Mouse (Mus musculus) thymus, postnatal 0 days (tissue): ENCODE results near the gene Sp140. TPM values are rescaled to one million over a fixed set of nuclear protein-coding genes. Genes with fewer than 3 reads are reported as not detected.
"Not testable (repeated sequence)": the region's sequence is repeated elsewhere in the genome, so short reads cannot be mapped to it uniquely, and the experiment has no call there.

Source experiments
- DNase-seq: peaks from one replicate; pipeline ENCODE4 v3.0.0-alpha.2; 2015; ENCODE audit warnings: low spot score
- polyA plus RNA-seq: library from polyadenylated mRNA; unstranded; fragments of >200 nt; fragmentation: Nextera tagmentation; extraction: Ambion mirVana; gene quantifications from 2 replicates; pipeline ENCODE4 v1.2.1, GENCODE M21; 2015

The Sp140 gene
- polyA plus RNA-seq, 1 experiment from 2014 or later: 23.5 TPM

DNA sequence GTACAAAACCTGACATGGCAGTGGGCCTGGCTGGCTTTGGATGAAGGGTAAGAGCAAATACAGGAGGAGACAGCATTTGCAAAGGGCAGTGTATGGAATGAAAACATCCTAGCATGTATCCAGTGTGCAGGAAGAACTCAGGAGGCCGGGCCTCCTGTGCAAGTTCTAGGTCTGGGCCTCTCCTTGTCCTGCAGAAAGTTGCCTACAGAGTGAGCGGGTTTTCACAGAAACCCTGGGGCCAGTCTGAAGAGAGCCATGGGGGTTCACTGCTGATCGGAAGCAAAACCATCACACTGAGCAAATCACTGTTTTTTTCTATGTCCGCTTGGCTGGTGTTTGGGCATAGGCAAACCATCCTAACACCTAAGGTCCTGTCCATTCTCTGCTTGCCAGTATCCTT, 38.0 kb downstream of the Sp140 start:
- DNase-seq: not testable (repeated sequence)

- peak; percentile 72 for DNase-seq
Observed at GRCm38 (mm10) chr1:85649881-85650280, 49.7 kb downstream of the Sp140 start, which contains the start of gene Sp100. Gene Sp100 (plus strand): TSS chr1:85649988.

GRCm38 (mm10) chr1:85650524-85650923, 50.3 kb downstream of the Sp140 start:
- DNase-seq: not testable (repeated sequence)

DNA sequence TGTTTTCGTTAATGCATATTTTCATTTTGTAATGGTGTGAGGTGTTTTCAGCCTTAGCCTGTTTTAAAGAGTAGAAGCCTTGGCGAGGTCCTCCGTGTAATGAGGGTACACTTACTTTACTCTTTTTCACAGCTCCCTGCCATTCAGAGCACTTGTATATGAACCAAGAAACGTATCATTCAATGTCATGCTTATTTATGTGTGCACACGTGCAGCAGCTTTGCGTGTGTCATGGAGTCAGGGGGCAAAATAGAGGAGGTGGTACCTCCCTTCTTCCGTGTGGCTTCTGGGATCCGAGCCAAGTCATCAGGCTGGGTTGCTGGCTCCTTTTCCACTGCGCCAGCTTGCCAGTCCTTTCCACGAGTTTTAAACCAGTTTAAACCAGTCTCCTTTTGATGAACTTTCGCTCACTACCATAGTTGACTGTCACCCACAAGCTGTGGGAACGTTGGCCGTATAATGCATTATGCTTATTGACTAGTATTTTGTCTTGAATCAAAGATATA, 51.6 kb downstream of the Sp140 start:
- peak; percentile 2 for DNase-seq

DNA sequence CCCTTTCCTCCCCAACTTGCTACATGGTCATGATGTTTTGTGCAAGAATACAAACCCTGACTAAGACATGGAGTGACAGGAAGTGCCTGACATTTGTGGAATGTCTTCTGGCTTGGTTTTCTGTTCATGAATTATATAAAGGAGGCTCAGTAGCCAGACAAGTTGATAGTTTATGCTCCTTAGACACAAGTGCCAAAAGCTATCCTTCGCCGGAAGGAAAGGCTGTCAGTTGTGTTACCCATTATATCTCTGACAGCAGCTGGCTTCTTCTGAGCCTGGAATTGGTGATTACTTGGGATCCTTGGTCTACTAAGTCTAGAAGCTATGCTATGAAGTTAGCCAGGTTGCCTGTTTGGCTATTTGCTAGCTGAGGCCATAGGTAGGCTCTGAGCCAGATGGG, 57.0 kb downstream of the Sp140 start:
- DNase-seq: not testable (repeated sequence)

DNA sequence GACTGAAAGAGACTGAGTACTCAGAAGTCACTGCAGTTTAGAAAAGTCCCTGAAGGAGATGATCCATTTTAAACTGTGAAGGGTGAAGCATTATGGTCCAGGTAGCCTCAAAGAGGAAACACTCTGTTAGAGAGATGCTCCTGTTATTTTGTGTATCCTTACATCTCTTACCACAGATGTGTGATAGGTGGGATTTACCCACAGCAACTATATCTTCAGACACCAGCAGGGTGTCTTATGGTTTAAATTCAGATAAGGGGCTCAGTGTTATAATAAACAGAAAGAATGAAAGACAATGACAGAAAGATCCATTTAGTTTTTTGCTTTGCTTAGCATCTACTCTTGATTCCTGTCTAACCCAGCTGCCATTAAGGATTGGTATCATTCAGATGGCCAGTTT, 64.1 kb downstream of the Sp140 start:
- no peak for DNase-seq

DNA sequence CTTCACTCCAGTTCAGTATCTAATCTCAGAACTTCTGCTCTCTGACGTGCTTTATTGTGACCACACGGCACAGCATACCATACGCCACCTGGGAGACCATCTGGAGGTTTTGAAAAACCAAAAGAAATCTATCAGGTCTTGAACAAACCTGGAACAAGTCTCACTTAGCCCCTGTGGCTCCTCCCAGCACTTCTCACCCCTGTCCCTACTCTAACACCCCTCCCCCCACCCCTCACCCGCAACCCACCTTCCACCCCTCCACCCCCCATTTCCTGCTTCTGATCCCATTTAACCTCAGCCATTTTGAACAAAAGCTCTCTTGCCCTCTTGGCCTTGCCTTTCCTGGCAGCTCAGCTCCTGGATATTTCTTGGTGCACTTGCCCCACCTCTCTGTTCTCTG, 80.0 kb downstream of the Sp140 start:
- DNase-seq: peak; percentile 76

DNA sequence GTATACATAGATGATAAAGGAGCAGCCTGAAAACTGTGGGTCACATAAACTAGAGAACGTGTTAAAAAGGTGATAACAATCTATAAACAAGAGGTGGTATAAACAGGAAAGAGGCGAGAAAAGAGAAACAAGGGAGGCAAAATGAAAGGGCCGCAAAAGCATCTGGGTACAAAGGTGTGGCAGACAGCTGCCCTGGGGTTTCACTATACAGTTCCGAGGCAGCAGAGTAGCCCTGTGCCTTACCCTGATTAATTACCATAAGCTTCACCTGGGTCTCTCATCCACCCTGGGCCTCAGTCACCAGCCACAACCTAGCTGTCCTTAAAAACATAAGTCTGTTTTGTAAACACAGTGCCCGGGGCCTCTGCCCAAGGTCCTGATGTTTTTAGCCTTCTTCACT, 86.5 kb downstream of the Sp140 start:
- DNase-seq: peak; percentile 28

GRCm38 (mm10) chr1:85687346-85687745, 87.2 kb downstream of the Sp140 start:
- peak; percentile 90 for DNase-seq

- DNase-seq: no peak
Observed at GRCm38 (mm10) chr1:85690544-85690943, 90.4 kb downstream of the Sp140 start.

- no peak for DNase-seq
Observed at GRCm38 (mm10) chr1:85692281-85692680, 92.1 kb downstream of the Sp140 start.

DNA sequence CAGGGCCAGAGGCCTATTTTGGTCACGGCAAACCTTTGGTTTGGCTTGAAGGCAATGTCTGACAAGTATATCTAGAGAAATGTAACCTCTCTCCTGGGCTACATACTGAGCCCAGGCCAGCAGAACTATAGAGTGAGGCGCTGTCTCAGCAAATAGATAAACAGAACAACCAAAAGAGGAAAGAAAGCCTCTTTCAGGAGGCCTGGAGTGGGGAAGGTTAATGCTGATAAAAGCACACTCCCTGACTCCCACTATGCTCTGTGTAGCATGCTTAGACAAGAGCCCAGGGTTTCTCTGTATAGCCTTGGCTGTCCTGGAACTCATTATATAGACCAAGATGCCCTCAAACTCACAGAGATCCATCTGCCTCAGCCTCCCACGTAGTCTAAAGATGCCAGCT, 93.1 kb downstream of the Sp140 start:
- no peak for DNase-seq

Other genes with a start within 250 kb of the Sp140 start
- gene G530012D18Rik, start 24.7 kb upstream of the Sp140 start, polyA plus RNA-seq: not detected in 2 replicates
- gene Sp110, start 1.6 kb upstream of the Sp140 start, polyA plus RNA-seq: 105 and 138 TPM in 2 replicates
- gene Sp100, start 49.6 kb downstream of the Sp140 start, polyA plus RNA-seq: 118 and 129 TPM in 2 replicates
- gene A630001G21Rik, start 178.3 kb downstream of the Sp140 start, polyA plus RNA-seq: 18.0 and 20.3 TPM in 2 replicates
- gene Cab39, start 193.1 kb downstream of the Sp140 start, polyA plus RNA-seq: 41.1 and 49.2 TPM in 2 replicates